Mouse (Mus musculus): Measurements from ENCODE around the gene Olfr1201. TPM values are rescaled to one million over a fixed set of nuclear protein-coding genes. Genes with fewer than 3 reads are reported as not detected.

Olfr1201 gene
- not detected in 2 replicates for polyA plus RNA-seq (2012; rRNA removed)

DNA sequence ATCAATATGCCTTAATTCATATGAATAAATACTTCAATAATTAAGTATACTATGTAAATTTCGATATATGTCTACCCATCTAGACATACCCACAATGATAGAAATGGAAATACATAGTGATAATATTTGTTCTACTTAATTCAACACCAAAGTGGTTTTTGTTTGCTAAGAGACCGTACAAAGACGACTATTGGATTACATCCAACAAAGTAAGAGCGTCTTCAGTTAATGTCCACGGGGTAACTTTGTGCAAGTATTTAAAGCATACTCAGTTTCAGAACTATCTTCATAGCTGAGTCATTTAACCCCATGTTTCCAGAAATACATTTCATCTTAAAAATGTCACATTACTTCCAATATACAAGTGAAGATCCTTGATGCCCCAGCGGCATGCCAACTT, at the start of gene Olfr1201:
TSS of gene Olfr1201 (plus strand) at position 301 of the 400 bp plus-strand sequence.
- WGBS, result 86% methylated on average over 6 of the region's 6 CpGs
- no peak within 1 kb of the TSS for H3K27ac ChIP-seq (ENCODE audit: control insufficient read depth, insufficient read depth, low read length)
- no peak for TF ChIP-seq POLR2A (IDR thresholded peaks at IDR 0.05; ENCODE audit: control insufficient read depth, extremely low read depth, insufficient read depth, low read length, poor library complexity)
- TF ChIP-seq CTCF (IDR thresholded peaks at IDR 0.05; ENCODE audit: borderline replicate concordance, control insufficient read depth, extremely low read depth, insufficient read depth, low read length, poor library complexity), result no peak
- no peak within 1 kb of the TSS for H3K4me3 ChIP-seq (ENCODE audit: control insufficient read depth, insufficient read depth, low read length)
- no peaks in the 10 kb centered on the region for H3K4me1 ChIP-seq (replicated peaks; ENCODE audit: control insufficient read depth, insufficient read depth, low read length)
- DNase-seq, result no peak
- no peaks in the 10 kb centered on the region for H3K36me3 ChIP-seq (ENCODE audit: control insufficient read depth, insufficient read depth, low read length)
- H3K27me3 ChIP-seq (ENCODE audit: control insufficient read depth, insufficient read depth, low read length), result no peaks in the 10 kb centered on the region

DNA sequence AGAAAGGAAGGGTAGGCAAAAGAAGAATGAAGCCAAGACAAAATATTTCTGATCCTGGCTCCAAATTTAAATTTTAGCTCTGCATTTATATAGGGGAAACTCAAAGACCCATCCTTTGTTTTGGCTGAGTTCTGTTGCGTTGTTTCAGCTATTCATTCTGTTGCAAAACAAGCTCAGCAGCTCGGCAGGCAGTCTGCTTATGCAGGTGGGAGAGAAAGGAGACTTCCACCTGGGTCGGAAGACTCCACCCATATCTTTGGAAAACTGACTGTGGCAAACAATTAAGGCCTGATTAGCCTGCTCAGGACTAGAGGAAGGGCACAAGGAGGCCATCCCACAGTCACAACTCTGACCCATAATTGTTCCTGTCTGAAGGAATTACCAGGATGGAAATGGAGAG, 49.5 kb upstream of the Olfr1201 start:
- WGBS, result 84% methylated on average over 3 of the region's 3 CpGs
- H3K27me3 ChIP-seq (ENCODE audit: control insufficient read depth, insufficient read depth, low read length), result no peaks in the 10 kb centered on the region
- H3K36me3 ChIP-seq (ENCODE audit: control insufficient read depth, insufficient read depth, low read length), result no peaks in the 10 kb centered on the region
- no peak overlapping the region for H3K27ac ChIP-seq (ENCODE audit: control insufficient read depth, insufficient read depth, low read length)
- TF ChIP-seq POLR2A (IDR thresholded peaks at IDR 0.05; ENCODE audit: control insufficient read depth, extremely low read depth, insufficient read depth, low read length, poor library complexity), result no peak
- no peak for TF ChIP-seq CTCF (IDR thresholded peaks at IDR 0.05; ENCODE audit: borderline replicate concordance, control insufficient read depth, extremely low read depth, insufficient read depth, low read length, poor library complexity)
- DNase-seq, result no peak
- no peak overlapping the region for H3K4me3 ChIP-seq (ENCODE audit: control insufficient read depth, insufficient read depth, low read length)
- H3K4me1 ChIP-seq (replicated peaks; ENCODE audit: control insufficient read depth, insufficient read depth, low read length), result no peaks in the 10 kb centered on the region

DNA sequence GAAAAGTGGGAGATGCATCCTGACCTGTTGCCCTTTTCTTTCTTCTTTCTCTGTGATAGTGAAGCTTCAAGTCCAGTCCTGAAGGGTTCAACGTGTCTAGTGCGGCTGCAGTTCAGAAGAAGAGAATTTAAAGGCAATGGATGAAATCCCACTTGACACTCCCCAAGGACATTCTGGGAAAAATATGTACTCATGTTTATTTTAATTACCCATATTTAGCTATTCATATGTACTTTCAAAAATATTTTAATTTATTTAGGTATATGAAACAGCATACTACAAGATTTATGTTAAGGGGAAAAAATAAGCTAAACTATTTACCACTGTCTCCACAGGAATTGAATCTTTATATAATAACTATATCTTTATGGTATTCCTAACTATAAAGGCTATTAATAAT, 41.6 kb upstream of the Olfr1201 start, which contains the start of gene Olfr1198:
TSS of gene Olfr1198 (minus strand) at position 101 of the 400 bp plus-strand sequence.
- DNase-seq, result no peak
- 92% methylated on average over 2 of the region's 2 CpGs for WGBS
- no peaks in the 10 kb centered on the region for H3K4me1 ChIP-seq (replicated peaks; ENCODE audit: control insufficient read depth, insufficient read depth, low read length)
- H3K4me3 ChIP-seq (ENCODE audit: control insufficient read depth, insufficient read depth, low read length), result no peak within 1 kb of the TSS
- H3K27ac ChIP-seq (ENCODE audit: control insufficient read depth, insufficient read depth, low read length), result no peak within 1 kb of the TSS
- TF ChIP-seq CTCF (IDR thresholded peaks at IDR 0.05; ENCODE audit: borderline replicate concordance, control insufficient read depth, extremely low read depth, insufficient read depth, low read length, poor library complexity), result no peak
- TF ChIP-seq POLR2A (IDR thresholded peaks at IDR 0.05; ENCODE audit: control insufficient read depth, extremely low read depth, insufficient read depth, low read length, poor library complexity), result no peak
- H3K36me3 ChIP-seq (ENCODE audit: control insufficient read depth, insufficient read depth, low read length), result no peaks in the 10 kb centered on the region
- no peaks in the 10 kb centered on the region for H3K27me3 ChIP-seq (ENCODE audit: control insufficient read depth, insufficient read depth, low read length)

DNA sequence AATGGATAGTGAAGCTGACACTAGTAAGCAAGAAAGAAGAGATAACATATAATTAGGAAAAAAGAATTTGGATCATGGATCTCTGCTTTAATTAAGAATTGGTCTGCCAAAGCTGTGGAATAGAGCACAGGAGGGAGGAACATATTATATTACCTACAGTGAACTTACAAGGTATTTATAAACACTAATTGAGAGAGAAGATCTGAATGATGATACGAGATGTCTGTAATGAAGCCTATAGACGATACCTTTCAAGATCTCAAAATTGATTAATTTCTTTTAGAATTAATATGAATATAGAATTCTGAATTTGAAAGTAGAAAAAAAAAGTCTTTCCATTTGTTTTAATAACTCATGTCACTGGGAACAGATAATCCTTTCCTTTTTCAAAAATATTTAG, 32.5 kb upstream of the Olfr1201 start, which contains the start of gene Olfr1199:
TSS of gene Olfr1199 (minus strand) at position 101 of the 400 bp plus-strand sequence.
- H3K27ac ChIP-seq (ENCODE audit: control insufficient read depth, insufficient read depth, low read length), result no peak within 1 kb of the TSS
- DNase-seq, result no peak
- no peaks in the 10 kb centered on the region for H3K36me3 ChIP-seq (ENCODE audit: control insufficient read depth, insufficient read depth, low read length)
- H3K4me1 ChIP-seq (replicated peaks; ENCODE audit: control insufficient read depth, insufficient read depth, low read length), result no peaks in the 10 kb centered on the region
- TF ChIP-seq POLR2A (IDR thresholded peaks at IDR 0.05; ENCODE audit: control insufficient read depth, extremely low read depth, insufficient read depth, low read length, poor library complexity) (no peak), CTCF (IDR thresholded peaks at IDR 0.05; ENCODE audit: borderline replicate concordance, control insufficient read depth, extremely low read depth, insufficient read depth, low read length, poor library complexity) (no peak)
- no peaks in the 10 kb centered on the region for H3K27me3 ChIP-seq (ENCODE audit: control insufficient read depth, insufficient read depth, low read length)
- 95% methylated on average over 2 of the region's 2 CpGs for WGBS
- H3K4me3 ChIP-seq (ENCODE audit: control insufficient read depth, insufficient read depth, low read length), result no peak within 1 kb of the TSS

DNA sequence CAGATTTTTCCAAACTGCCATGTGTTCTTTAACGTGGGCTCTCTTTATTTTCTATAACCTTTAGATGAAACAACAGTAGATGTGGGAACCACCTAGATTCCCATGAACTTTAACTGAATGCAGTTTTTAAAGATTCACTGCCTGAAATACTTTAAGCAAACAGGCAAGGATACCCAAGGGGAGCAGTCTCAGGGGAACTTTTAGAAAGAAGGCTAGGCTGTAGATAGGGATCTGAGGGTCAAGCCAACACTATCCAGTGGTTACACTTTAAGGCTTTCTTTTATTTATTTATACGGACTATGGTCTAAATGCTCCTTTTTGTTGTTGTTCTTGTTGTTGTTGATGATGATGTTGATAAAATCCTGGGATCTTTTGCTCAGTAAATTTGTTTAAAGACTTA, 22.4 kb upstream of the Olfr1201 start, which contains the start of gene Olfr1200:
TSS of gene Olfr1200 (minus strand) at position 101 of the 400 bp plus-strand sequence.
- no peaks in the 10 kb centered on the region for H3K4me1 ChIP-seq (replicated peaks; ENCODE audit: control insufficient read depth, insufficient read depth, low read length)
- H3K36me3 ChIP-seq (ENCODE audit: control insufficient read depth, insufficient read depth, low read length), result no peaks in the 10 kb centered on the region
- no peak within 1 kb of the TSS for H3K4me3 ChIP-seq (ENCODE audit: control insufficient read depth, insufficient read depth, low read length)
- H3K27ac ChIP-seq (ENCODE audit: control insufficient read depth, insufficient read depth, low read length), result no peak within 1 kb of the TSS
- TF ChIP-seq POLR2A (IDR thresholded peaks at IDR 0.05; ENCODE audit: control insufficient read depth, extremely low read depth, insufficient read depth, low read length, poor library complexity) (no peak), CTCF (IDR thresholded peaks at IDR 0.05; ENCODE audit: borderline replicate concordance, control insufficient read depth, extremely low read depth, insufficient read depth, low read length, poor library complexity) (no peak)
- no peak for DNase-seq
- WGBS, result 76% methylated on average over 2 of the region's 2 CpGs
- H3K27me3 ChIP-seq (ENCODE audit: control insufficient read depth, insufficient read depth, low read length), result no peaks in the 10 kb centered on the region

DNA sequence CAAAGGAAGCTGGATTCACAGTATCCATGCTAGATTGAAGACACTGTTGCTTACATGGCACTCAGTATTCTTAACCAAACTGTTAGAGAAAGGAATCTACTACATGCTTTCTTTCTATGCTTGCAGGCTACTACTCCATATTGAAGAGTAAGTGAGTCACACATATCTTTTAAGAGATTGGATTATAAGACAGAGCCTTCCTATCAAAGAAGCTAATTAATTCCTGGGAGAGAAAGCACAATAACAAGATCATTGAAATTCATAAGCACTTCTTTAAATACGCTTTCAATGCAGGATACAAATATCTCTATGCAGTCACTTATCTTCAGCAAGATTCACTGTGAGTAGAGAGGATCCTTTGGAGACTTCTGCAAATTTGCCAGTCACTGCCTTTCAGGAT, 21.4 kb downstream of the Olfr1201 start, which contains the start of gene Olfr1202:
TSS of gene Olfr1202 (plus strand) at position 301 of the 400 bp plus-strand sequence.
- H3K27ac ChIP-seq (ENCODE audit: control insufficient read depth, insufficient read depth, low read length), result no peak within 1 kb of the TSS
- DNase-seq, result no peak
- 82% methylated on average over 1 of the region's 1 CpGs for WGBS
- no peaks in the 10 kb centered on the region for H3K36me3 ChIP-seq (ENCODE audit: control insufficient read depth, insufficient read depth, low read length)
- no peak for TF ChIP-seq POLR2A (IDR thresholded peaks at IDR 0.05; ENCODE audit: control insufficient read depth, extremely low read depth, insufficient read depth, low read length, poor library complexity)
- TF ChIP-seq CTCF (IDR thresholded peaks at IDR 0.05; ENCODE audit: borderline replicate concordance, control insufficient read depth, extremely low read depth, insufficient read depth, low read length, poor library complexity), result no peak
- H3K4me1 ChIP-seq (replicated peaks; ENCODE audit: control insufficient read depth, insufficient read depth, low read length), result no peaks in the 10 kb centered on the region
- no peaks in the 10 kb centered on the region for H3K27me3 ChIP-seq (ENCODE audit: control insufficient read depth, insufficient read depth, low read length)
- H3K4me3 ChIP-seq (ENCODE audit: control insufficient read depth, insufficient read depth, low read length), result no peak within 1 kb of the TSS

DNA sequence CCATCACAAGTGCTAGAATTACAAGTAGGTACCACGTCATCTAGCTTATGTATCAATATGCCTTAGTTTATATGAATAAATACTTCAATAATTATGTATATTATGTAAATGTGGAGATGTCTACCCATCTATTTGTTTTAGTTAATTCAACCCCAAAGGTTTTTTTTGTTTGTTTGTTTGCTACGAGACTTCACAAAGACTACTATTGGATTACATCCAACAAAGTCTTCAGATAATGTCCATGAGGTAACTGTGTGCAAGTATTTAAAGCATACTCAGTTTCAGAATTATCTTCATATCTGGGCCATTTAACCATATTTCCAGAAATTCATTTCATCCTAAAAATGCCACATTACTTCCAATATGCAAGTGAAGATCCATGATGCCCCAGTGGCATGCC, 36.6 kb downstream of the Olfr1201 start, which contains the start of gene Olfr1205:
TSS of gene Olfr1205 (plus strand) at position 301 of the 400 bp plus-strand sequence.
- WGBS, result 87% methylated on average over 2 of the region's 2 CpGs
- TF ChIP-seq POLR2A (IDR thresholded peaks at IDR 0.05; ENCODE audit: control insufficient read depth, extremely low read depth, insufficient read depth, low read length, poor library complexity) (no peak), CTCF (IDR thresholded peaks at IDR 0.05; ENCODE audit: borderline replicate concordance, control insufficient read depth, extremely low read depth, insufficient read depth, low read length, poor library complexity) (no peak)

More for the DNA sequence above, 36.6 kb downstream of the Olfr1201 start, which contains the start of gene Olfr1205:
- H3K36me3 ChIP-seq (ENCODE audit: control insufficient read depth, insufficient read depth, low read length), result no peaks in the 10 kb centered on the region
- no peak for DNase-seq
- no peak within 1 kb of the TSS for H3K4me3 ChIP-seq (ENCODE audit: control insufficient read depth, insufficient read depth, low read length)
- H3K27me3 ChIP-seq (ENCODE audit: control insufficient read depth, insufficient read depth, low read length), result no peaks in the 10 kb centered on the region
- H3K27ac ChIP-seq (ENCODE audit: control insufficient read depth, insufficient read depth, low read length), result no peak within 1 kb of the TSS
- no peaks in the 10 kb centered on the region for H3K4me1 ChIP-seq (replicated peaks; ENCODE audit: control insufficient read depth, insufficient read depth, low read length)
